Mouse (Mus musculus): ENCODE measurements around the gene Tekt1. TPM values are rescaled to one million over a fixed set of nuclear protein-coding genes. Genes with fewer than 3 reads are reported as not detected.

Gene Tekt1
- polyA plus RNA-seq, 1 experiment = not detected

Other genes with a start within 250 kb of the Tekt1 start
- gene Pitpnm3, start 226.7 kb downstream of the Tekt1 start, polyA plus RNA-seq (2012; ENCODE audit: insufficient read depth, insufficient read length, missing spikeins) = 0.20 and 0.46 TPM in 2 replicates
- gene Gm43951, start 155.6 kb downstream of the Tekt1 start, polyA plus RNA-seq (2012; ENCODE audit: insufficient read depth, insufficient read length, missing spikeins) = not detected in 2 replicates
- 1.5 and 2.2 TPM in 2 replicates for gene 4933427D14Rik, start 155.0 kb downstream of the Tekt1 start, polyA plus RNA-seq (2012; ENCODE audit: insufficient read depth, insufficient read length, missing spikeins)
- gene Txndc17, start 154.9 kb downstream of the Tekt1 start, polyA plus RNA-seq (2012; ENCODE audit: insufficient read depth, insufficient read length, missing spikeins) = 114 and 144 TPM in 2 replicates
- gene Med31, start 146.8 kb downstream of the Tekt1 start, polyA plus RNA-seq (2012; ENCODE audit: insufficient read depth, insufficient read length, missing spikeins) = 16.0 and 16.1 TPM in 2 replicates
- gene Slc13a5, start 95.2 kb downstream of the Tekt1 start, polyA plus RNA-seq (2012; ENCODE audit: insufficient read depth, insufficient read length, missing spikeins) = not detected in 2 replicates
- gene Xaf1, start 60.8 kb downstream of the Tekt1 start, polyA plus RNA-seq (2012; ENCODE audit: insufficient read depth, insufficient read length, missing spikeins) = 12.7 and 17.7 TPM in 2 replicates
- gene Fbxo39, start 48.0 kb downstream of the Tekt1 start, polyA plus RNA-seq (2012; ENCODE audit: insufficient read depth, insufficient read length, missing spikeins) = not detected in 2 replicates
- gene Smtnl2, start 49.3 kb upstream of the Tekt1 start, polyA plus RNA-seq (2012; ENCODE audit: insufficient read depth, insufficient read length, missing spikeins) = 8.2 and 14.4 TPM in 2 replicates
- gene Ggt6, start 73.1 kb upstream of the Tekt1 start, polyA plus RNA-seq (2012; ENCODE audit: insufficient read depth, insufficient read length, missing spikeins) = 0.99 TPM in 1 of 2 replicates, not detected in the other
- 23.2 and 24.3 TPM in 2 replicates for gene Mybbp1a, start 78.9 kb upstream of the Tekt1 start, polyA plus RNA-seq (2012; ENCODE audit: insufficient read depth, insufficient read length, missing spikeins)
- 3.2 and 3.5 TPM in 2 replicates for gene Spns2, start 127.5 kb upstream of the Tekt1 start, polyA plus RNA-seq (2012; ENCODE audit: insufficient read depth, insufficient read length, missing spikeins)
- gene Spns3, start 188.1 kb upstream of the Tekt1 start, polyA plus RNA-seq (2012; ENCODE audit: insufficient read depth, insufficient read length, missing spikeins) = not detected in 2 replicates
- gene Ube2g1, start 244.8 kb upstream of the Tekt1 start, polyA plus RNA-seq (2012; ENCODE audit: insufficient read depth, insufficient read length, missing spikeins) = 22.8 and 29.9 TPM in 2 replicates